Mouse (Mus musculus) midbrain, embryonic 10.5 days (tissue): Measurements from ENCODE around the gene Cbwd1. TPM values are rescaled to one million over a fixed set of nuclear protein-coding genes. Genes with fewer than 3 reads are reported as not detected.
A peak's percentile ranks its signal among the peaks of the same experiment; 100 is the strongest.

Experiments
- DNase-seq: peaks from one replicate; pipeline ENCODE4 v3.0.0-alpha.2; 2017; ENCODE audit warnings: low spot score
- H3K27ac ChIP-seq: fragments of 300-500 bp; sonication (generic); replicated peaks from 2 replicates; pipeline ENCODE4 v1.5.1; 2016; ENCODE audit warnings: mild to moderate bottlenecking
- H3K27me3 ChIP-seq: fragments of 300-500 bp; sonication (generic); 2 replicates; pipeline ENCODE4 v1.6.1; 2016; ENCODE audit warnings: low read depth, mild to moderate bottlenecking; ENCODE audit not compliant: poor library complexity, severe bottlenecking
- H3K36me3 ChIP-seq: fragments of 300-500 bp; sonication (generic); 2 replicates; pipeline ENCODE4 v1.6.1; 2016; ENCODE audit warnings: mild to moderate bottlenecking, moderate library complexity
- H3K4me1 ChIP-seq: fragments of 300-500 bp; sonication (generic); 2 replicates; pipeline ENCODE4 v1.6.1; 2016
- H3K4me3 ChIP-seq: fragments of 300-500 bp; sonication (generic); 2 replicates; pipeline ENCODE4 v1.5.1; 2016; ENCODE audit warnings: mild to moderate bottlenecking, moderate library complexity
- H3K9me3 ChIP-seq: fragments of 300-500 bp; sonication (generic); replicated peaks from 2 replicates; pipeline ENCODE4 v1.6.1; 2016; ENCODE audit warnings: mild to moderate bottlenecking
- WGBS: fragments of 180-500 bp; shearing (Covaris S2); methylation state at CpG from one replicate; pipeline ENCODE4 v1.1.7; 2016; 5-methylcytosine and 5-hydroxymethylcytosine counted together
- microRNA-seq: library from miRNA; unstranded; fragments of <30 nt; microRNA quantifications from one replicate; pipeline ENCODE4, GENCODE M21; 2017
- polyA plus RNA-seq: library from polyadenylated mRNA; unstranded; fragments of >200 nt; fragmentation: Nextera tagmentation; extraction: Ambion mirVana; gene quantifications from 2 replicates; pipeline ENCODE4 v1.2.1, GENCODE M21; 2016

Cbwd1 gene
- polyA plus RNA-seq, 1 experiment from 2014 or later = 23.6 TPM

- H3K27ac ChIP-seq = peak overlapping the region; percentile 46; the same call in 1 of the 2 replicates
- H3K27me3 ChIP-seq = peaks cover 39% of the 10 kb centered on the region
- peaks cover 9% of the 10 kb centered on the region for H3K4me1 ChIP-seq
- 27% methylated on average over 18 of the region's 18 CpGs for WGBS
- H3K4me3 ChIP-seq = peak overlapping the region; percentile 47
- H3K9me3 ChIP-seq = no peaks in the 10 kb centered on the region
- peak; percentile 85 for DNase-seq
- H3K36me3 ChIP-seq = no peaks in the 10 kb centered on the region
Observed at GRCm38 (mm10) chr19:24871037-24871635, 90.3 kb downstream of the Cbwd1 start.

Small RNA genes lying within 50 kb of the gene (microRNA-seq; reads per million reads assigned to microRNA genes)
- gene Mir3084-1 = not detected

Other genes starting within 250 kb of the Cbwd1 start
- 0.17 and 0.22 TPM in 2 replicates for gene Pgm5, start 99.8 kb downstream of the Cbwd1 start, polyA plus RNA-seq
- gene Gm10053, start 85.9 kb downstream of the Cbwd1 start, polyA plus RNA-seq = 293 and 344 TPM in 2 replicates
- 1.00 and 1.2 TPM in 2 replicates for gene Foxd4, start 60.4 kb downstream of the Cbwd1 start, polyA plus RNA-seq
- 1.8 TPM in 2 replicates for gene Dock8, start 37.9 kb upstream of the Cbwd1 start, polyA plus RNA-seq